Mouse (Mus musculus): Measurements from ENCODE around the gene Serp1. TPM values are rescaled to one million over a fixed set of nuclear protein-coding genes. Genes with fewer than 3 reads are reported as not detected.

The Serp1 gene
- polyA plus RNA-seq, 1 experiment: 41.4 TPM

GRCm38 (mm10) chr3:58508020-58508750 lies 17.5 kb downstream of the Serp1 start:
- H3K79me2 ChIP-seq (ENCODE audit: control insufficient read depth, insufficient read depth): no peaks in the 10 kb centered on the region
- no peaks in the 10 kb centered on the region for H3K27me3 ChIP-seq (ENCODE audit: control insufficient read depth, insufficient read depth, insufficient read length)
- TF ChIP-seq FOSL1 (IDR thresholded peaks at IDR 0.05; ENCODE audit: insufficient read depth, low read length, poor library complexity, severe bottlenecking): no peak
- no peak overlapping the region for H3K4me3 ChIP-seq (ENCODE audit: insufficient read depth, poor library complexity, severe bottlenecking)
- no peaks in the 10 kb centered on the region for H3K79me3 ChIP-seq (ENCODE audit: low read depth)
- no peak overlapping the region for H3ac ChIP-seq (ENCODE audit: control insufficient read depth, insufficient read length, low read depth)
- no peaks in the 10 kb centered on the region for H3K36me3 ChIP-seq (ENCODE audit: control insufficient read depth, insufficient read depth)

- no peaks in the 10 kb centered on the region for H3K79me2 ChIP-seq (ENCODE audit: control insufficient read depth, insufficient read depth)
- H3K36me3 ChIP-seq (ENCODE audit: control insufficient read depth, insufficient read depth): no peaks in the 10 kb centered on the region
- no peaks in the 10 kb centered on the region for H3K27me3 ChIP-seq (ENCODE audit: control insufficient read depth, insufficient read depth, insufficient read length)
- no peak for TF ChIP-seq MYOD1 (IDR thresholded peaks at IDR 0.05; ENCODE audit: control insufficient read depth, insufficient read length, low read depth)
- TF ChIP-seq CTCF (IDR thresholded peaks at IDR 0.05; ENCODE audit: control insufficient read depth, insufficient read depth, insufficient read length): no peak
- TF ChIP-seq USF1 (IDR thresholded peaks at IDR 0.05; ENCODE audit: low read depth): no peak
- TF ChIP-seq CEBPB (IDR thresholded peaks at IDR 0.05; ENCODE audit: low read depth): no peak
- TF ChIP-seq MYOG (IDR thresholded peaks at IDR 0.05; ENCODE audit: control insufficient read depth, extremely low read depth, insufficient read length): no peak
- no peak for TF ChIP-seq FOSL1 (IDR thresholded peaks at IDR 0.05; ENCODE audit: insufficient read depth, low read length, poor library complexity, severe bottlenecking)
- TF ChIP-seq MAX (IDR thresholded peaks at IDR 0.05): no peak
- no peaks in the 10 kb centered on the region for H3K79me3 ChIP-seq (ENCODE audit: low read depth)
- H3K4me3 ChIP-seq (ENCODE audit: insufficient read depth, poor library complexity, severe bottlenecking): no peak overlapping the region
- no peak overlapping the region for H3ac ChIP-seq (ENCODE audit: control insufficient read depth, insufficient read length, low read depth)
These were observed 21.0 kb downstream of the Serp1 start for GRCm38 (mm10) chr3:58504676-58505075.

- no peak overlapping the region for H3ac ChIP-seq (ENCODE audit: control insufficient read depth, insufficient read length, low read depth)
- H3K79me2 ChIP-seq (ENCODE audit: control insufficient read depth, insufficient read depth): no peaks in the 10 kb centered on the region
- H3K36me3 ChIP-seq (ENCODE audit: control insufficient read depth, insufficient read depth): no peaks in the 10 kb centered on the region
- no peaks in the 10 kb centered on the region for H3K27me3 ChIP-seq (ENCODE audit: control insufficient read depth, insufficient read depth, insufficient read length)
- TF ChIP-seq MYOD1 (IDR thresholded peaks at IDR 0.05; ENCODE audit: control insufficient read depth, insufficient read length, low read depth) (no peak), MAX (IDR thresholded peaks at IDR 0.05) (no peak), USF1 (IDR thresholded peaks at IDR 0.05; ENCODE audit: low read depth) (no peak), FOSL1 (IDR thresholded peaks at IDR 0.05; ENCODE audit: insufficient read depth, low read length, poor library complexity, severe bottlenecking) (no peak)
- H3K4me3 ChIP-seq (ENCODE audit: insufficient read depth, poor library complexity, severe bottlenecking): no peak overlapping the region
- H3K79me3 ChIP-seq (ENCODE audit: low read depth): no peaks in the 10 kb centered on the region
These were observed 21.9 kb downstream of the Serp1 start for GRCm38 (mm10) chr3:58503720-58504333.

- H3K79me3 ChIP-seq (ENCODE audit: low read depth): no peaks in the 10 kb centered on the region
- TF ChIP-seq MYOG (IDR thresholded peaks at IDR 0.05; ENCODE audit: control insufficient read depth, extremely low read depth, insufficient read length) (no peak), CEBPB (IDR thresholded peaks at IDR 0.05; ENCODE audit: low read depth) (no peak), USF1 (IDR thresholded peaks at IDR 0.05; ENCODE audit: low read depth) (no peak), FOSL1 (IDR thresholded peaks at IDR 0.05; ENCODE audit: insufficient read depth, low read length, poor library complexity, severe bottlenecking) (no peak), MYOD1 (IDR thresholded peaks at IDR 0.05; ENCODE audit: control insufficient read depth, insufficient read length, low read depth) (no peak), CTCF (IDR thresholded peaks at IDR 0.05; ENCODE audit: control insufficient read depth, insufficient read depth, insufficient read length) (no peak), MAX (IDR thresholded peaks at IDR 0.05) (no peak)
- no peaks in the 10 kb centered on the region for H3K79me2 ChIP-seq (ENCODE audit: control insufficient read depth, insufficient read depth)
- no peaks in the 10 kb centered on the region for H3K36me3 ChIP-seq (ENCODE audit: control insufficient read depth, insufficient read depth)
- H3ac ChIP-seq (ENCODE audit: control insufficient read depth, insufficient read length, low read depth): no peak overlapping the region
- H3K4me3 ChIP-seq (ENCODE audit: insufficient read depth, poor library complexity, severe bottlenecking): no peak overlapping the region
- H3K27me3 ChIP-seq (ENCODE audit: control insufficient read depth, insufficient read depth, insufficient read length): no peaks in the 10 kb centered on the region
These were observed 23.7 kb downstream of the Serp1 start for GRCm38 (mm10) chr3:58501961-58502360.

- no peak overlapping the region for H3K4me3 ChIP-seq (ENCODE audit: insufficient read depth, poor library complexity, severe bottlenecking)
- H3ac ChIP-seq (ENCODE audit: control insufficient read depth, insufficient read length, low read depth): no peak overlapping the region
- no peaks in the 10 kb centered on the region for H3K27me3 ChIP-seq (ENCODE audit: control insufficient read depth, insufficient read depth, insufficient read length)
- no peaks in the 10 kb centered on the region for H3K79me2 ChIP-seq (ENCODE audit: control insufficient read depth, insufficient read depth)
- TF ChIP-seq CEBPB (IDR thresholded peaks at IDR 0.05; ENCODE audit: low read depth) (no peak), CTCF (IDR thresholded peaks at IDR 0.05; ENCODE audit: control insufficient read depth, insufficient read depth, insufficient read length) (no peak), MAX (IDR thresholded peaks at IDR 0.05) (no peak), USF1 (IDR thresholded peaks at IDR 0.05; ENCODE audit: low read depth) (no peak), MYOD1 (IDR thresholded peaks at IDR 0.05; ENCODE audit: control insufficient read depth, insufficient read length, low read depth) (no peak), MYOG (IDR thresholded peaks at IDR 0.05; ENCODE audit: control insufficient read depth, extremely low read depth, insufficient read length) (no peak), FOSL1 (IDR thresholded peaks at IDR 0.05; ENCODE audit: insufficient read depth, low read length, poor library complexity, severe bottlenecking) (no peak)
- no peaks in the 10 kb centered on the region for H3K36me3 ChIP-seq (ENCODE audit: control insufficient read depth, insufficient read depth)
- H3K79me3 ChIP-seq (ENCODE audit: low read depth): no peaks in the 10 kb centered on the region
These were observed 32.1 kb downstream of the Serp1 start for GRCm38 (mm10) chr3:58493621-58494020.

- Histone ChIP-seq H3K4me3 (ENCODE audit: insufficient read depth, poor library complexity, severe bottlenecking) (no peak overlapping the region), H3ac (ENCODE audit: control insufficient read depth, insufficient read length, low read depth) (no peak overlapping the region), H3K79me3 (ENCODE audit: low read depth) (no peaks in the 10 kb centered on the region), H3K27me3 (ENCODE audit: control insufficient read depth, insufficient read depth, insufficient read length) (no peaks in the 10 kb centered on the region), H3K36me3 (ENCODE audit: control insufficient read depth, insufficient read depth) (no peaks in the 10 kb centered on the region), H3K79me2 (ENCODE audit: control insufficient read depth, insufficient read depth) (no peaks in the 10 kb centered on the region)
- no peak for TF ChIP-seq CEBPB (IDR thresholded peaks at IDR 0.05; ENCODE audit: low read depth)
- no peak for TF ChIP-seq MAX (IDR thresholded peaks at IDR 0.05)
- no peak for TF ChIP-seq FOSL1 (IDR thresholded peaks at IDR 0.05; ENCODE audit: insufficient read depth, low read length, poor library complexity, severe bottlenecking)
- TF ChIP-seq CTCF (IDR thresholded peaks at IDR 0.05; ENCODE audit: control insufficient read depth, insufficient read depth, insufficient read length): no peak
- TF ChIP-seq USF1 (IDR thresholded peaks at IDR 0.05; ENCODE audit: low read depth): no peak
- no peak for TF ChIP-seq MYOG (IDR thresholded peaks at IDR 0.05; ENCODE audit: control insufficient read depth, extremely low read depth, insufficient read length)
- no peak for TF ChIP-seq MYOD1 (IDR thresholded peaks at IDR 0.05; ENCODE audit: control insufficient read depth, insufficient read length, low read depth)
These were observed 34.9 kb downstream of the Serp1 start for GRCm38 (mm10) chr3:58490787-58491186.
